Mouse (Mus musculus) heart, adult 11 months (tissue): Measurements from ENCODE around the gene Cmss1.

ENCODE experiments used
- DNase-seq: peaks from one replicate; pipeline ENCODE4 v3.0.0; 2022

Cmss1 gene

GRCm38 (mm10) chr16:57423001-57423800 lies 183.5 kb downstream of the Cmss1 start:
- DNase-seq, result peak; percentile 93

- peak; percentile 87 for DNase-seq
Observed at GRCm38 (mm10) chr16:57421680-57422417, 184.8 kb downstream of the Cmss1 start.

GRCm38 (mm10) chr16:57420773-57421556 lies 185.7 kb downstream of the Cmss1 start:
- DNase-seq, result peak; percentile 95

GRCm38 (mm10) chr16:57419881-57420280 lies 186.8 kb downstream of the Cmss1 start:
- DNase-seq, result peak; percentile 86

- DNase-seq, result peak; percentile 97
Observed at GRCm38 (mm10) chr16:57419332-57419731, 187.3 kb downstream of the Cmss1 start.

- peak; percentile 68 for DNase-seq
Observed at GRCm38 (mm10) chr16:57417955-57418354, 188.7 kb downstream of the Cmss1 start.

GRCm38 (mm10) chr16:57417017-57417416 lies 189.6 kb downstream of the Cmss1 start:
- peak; percentile 54 for DNase-seq

GRCm38 (mm10) chr16:57416049-57416448 lies 190.6 kb downstream of the Cmss1 start:
- DNase-seq, result peak; percentile 95

- peak; percentile 63 for DNase-seq
Observed at GRCm38 (mm10) chr16:57412766-57413165, 193.9 kb downstream of the Cmss1 start.

GRCm38 (mm10) chr16:57403825-57404224 lies 202.8 kb downstream of the Cmss1 start:
- no peak for DNase-seq

GRCm38 (mm10) chr16:57402910-57403309 lies 203.8 kb downstream of the Cmss1 start:
- no peak for DNase-seq

- no peak for DNase-seq
Observed at GRCm38 (mm10) chr16:57401702-57402101, 205.0 kb downstream of the Cmss1 start.

- DNase-seq, result no peak
Observed at GRCm38 (mm10) chr16:57399566-57399965, 207.1 kb downstream of the Cmss1 start.

GRCm38 (mm10) chr16:57398387-57399214 lies 208.1 kb downstream of the Cmss1 start:
- peak; percentile 91 for DNase-seq

- DNase-seq, result no peak
Observed at GRCm38 (mm10) chr16:57397845-57398244, 208.8 kb downstream of the Cmss1 start.

- peak; percentile 92 for DNase-seq
Observed at GRCm38 (mm10) chr16:57396249-57396648, 210.4 kb downstream of the Cmss1 start.

- peak; percentile 97 for DNase-seq
Observed at GRCm38 (mm10) chr16:57393161-57393560, 213.5 kb downstream of the Cmss1 start.

- DNase-seq, result no peak
Observed at GRCm38 (mm10) chr16:57392461-57392860, 214.2 kb downstream of the Cmss1 start.

- peak; percentile 100 for DNase-seq
Observed at GRCm38 (mm10) chr16:57391171-57391570, 215.5 kb downstream of the Cmss1 start.

- DNase-seq, result peak; percentile 74
Observed at GRCm38 (mm10) chr16:57389566-57390251, 217.0 kb downstream of the Cmss1 start.

GRCm38 (mm10) chr16:57384274-57384673 lies 222.4 kb downstream of the Cmss1 start:
- DNase-seq, result no peak
